Mouse (Mus musculus) myocyte (in vitro differentiated cells): ENCODE results near the gene Tmprss5. TPM values are rescaled to one million over a fixed set of nuclear protein-coding genes. Genes with fewer than 3 reads are reported as not detected.
A peak's percentile ranks its signal among the peaks of the same experiment; 100 is the strongest.

Experiments used
- H3K27me3 ChIP-seq: one replicate; pipeline ENCODE4 v1.6.1; 2011; ENCODE audit not compliant: control insufficient read depth, insufficient read depth, insufficient read length
- H3K36me3 ChIP-seq: one replicate; pipeline ENCODE4 v1.6.1; 2011; ENCODE audit not compliant: control insufficient read depth, insufficient read depth
- H3K4me2 ChIP-seq: one replicate; pipeline ENCODE4 v1.6.1; 2011; ENCODE audit warnings: low read depth, control low read depth
- H3K4me3 ChIP-seq: one replicate; pipeline ENCODE4 v1.5.1; 2011; ENCODE audit warnings: mild to moderate bottlenecking, control low read depth, moderate library complexity
- H3K79me2 ChIP-seq: one replicate; pipeline ENCODE4 v1.6.1; 2011; ENCODE audit not compliant: control insufficient read depth, insufficient read depth
- H3ac ChIP-seq: one replicate; pipeline ENCODE4 v1.6.1; 2011; ENCODE audit not compliant: control insufficient read depth, insufficient read length
- CEBPB ChIP-seq: IDR thresholded peaks from 2 replicates; pipeline ENCODE4 v1.6.1; 2011; ENCODE audit warnings: mild to moderate bottlenecking, moderate library complexity; ENCODE audit not compliant: poor library complexity, insufficient read depth, severe bottlenecking
- E2F4 ChIP-seq: IDR thresholded peaks from one replicate; pipeline ENCODE4 v1.6.1; 2011; ENCODE audit warnings: mild to moderate bottlenecking, control low read depth, moderate library complexity; ENCODE audit not compliant: insufficient read depth
- MAX ChIP-seq: IDR thresholded peaks from one replicate; pipeline ENCODE4 v1.6.1; 2011; ENCODE audit warnings: low read depth, mild to moderate bottlenecking, control low read depth
- MYOD1 ChIP-seq, 3 experiments: IDR thresholded peaks; one replicate each; pipeline ENCODE4 v1.6.1; 2011; ENCODE audit warnings: control low read depth in 2 of 3, low read depth in 2 of 3, mild to moderate bottlenecking in 2 of 3, moderate library complexity in 1 of 3; ENCODE audit not compliant: insufficient read length in 2 of 3, control insufficient read depth in 1 of 3
- MYOG ChIP-seq, 3 experiments: IDR thresholded peaks; one replicate each; pipeline ENCODE4 v1.6.1; 2011; ENCODE audit warnings: control low read depth in 2 of 3, low read depth in 2 of 3, mild to moderate bottlenecking in 2 of 3; ENCODE audit not compliant: insufficient read length in 2 of 3, control insufficient read depth in 1 of 3, insufficient read depth in 1 of 3
- POLR2A ChIP-seq: IDR thresholded peaks from one replicate; pipeline ENCODE4 v1.6.1; 2011; ENCODE audit warnings: low read depth, mild to moderate bottlenecking, control low read depth, moderate library complexity; ENCODE audit not compliant: insufficient read length
- POLR2AphosphoS2 ChIP-seq: IDR thresholded peaks from one replicate; pipeline ENCODE4 v1.6.1; 2011; ENCODE audit warnings: low read depth, control low read depth; ENCODE audit not compliant: insufficient read length
- REST ChIP-seq: IDR thresholded peaks from one replicate; pipeline ENCODE4 v1.6.1; 2011; ENCODE audit warnings: mild to moderate bottlenecking, control low read depth, moderate library complexity; ENCODE audit not compliant: insufficient read depth, insufficient read length
- SRF ChIP-seq: IDR thresholded peaks from one replicate; pipeline ENCODE4 v1.6.1; 2011; ENCODE audit warnings: low read depth; ENCODE audit not compliant: control insufficient read depth, insufficient read length
- TCF12 ChIP-seq: IDR thresholded peaks from one replicate; pipeline ENCODE4 v1.6.1; 2011; ENCODE audit warnings: mild to moderate bottlenecking, control low read depth; ENCODE audit not compliant: poor library complexity, insufficient read depth, severe bottlenecking
- TCF3 ChIP-seq: IDR thresholded peaks from one replicate; pipeline ENCODE4 v1.6.1; 2011; ENCODE audit warnings: low read depth, control low read depth; ENCODE audit not compliant: insufficient read length
- USF1 ChIP-seq: IDR thresholded peaks from one replicate; pipeline ENCODE4 v1.6.1; 2011; ENCODE audit warnings: low read depth, mild to moderate bottlenecking, control low read depth, moderate library complexity
- polyA plus RNA-seq: library from polyadenylated mRNA; unstranded; fragments of >200 nt; fragmentation: generic; extraction: Trizol; gene quantifications from one replicate; pipeline ENCODE4 v1.2.1, GENCODE M21; 2012; ENCODE audit warnings: missing spikeins

Gene Tmprss5
- polyA plus RNA-seq, 1 experiment = not detected

- TF ChIP-seq SRF (no peak), POLR2A (no peak), USF1 (no peak), REST (no peak), CEBPB (no peak), MAX (no peak)
- H3K4me2 ChIP-seq = no peak overlapping the region
- no peak overlapping the region for H3ac ChIP-seq
- H3K36me3 ChIP-seq = no peaks in the 10 kb centered on the region
- H3K4me3 ChIP-seq = no peak overlapping the region
- H3K27me3 ChIP-seq = no peaks in the 10 kb centered on the region
- no peaks in the 10 kb centered on the region for H3K79me2 ChIP-seq
Measured at GRCm38 (mm10) chr9:49098871-49099270, 17.8 kb downstream of the Tmprss5 start.

DNA sequence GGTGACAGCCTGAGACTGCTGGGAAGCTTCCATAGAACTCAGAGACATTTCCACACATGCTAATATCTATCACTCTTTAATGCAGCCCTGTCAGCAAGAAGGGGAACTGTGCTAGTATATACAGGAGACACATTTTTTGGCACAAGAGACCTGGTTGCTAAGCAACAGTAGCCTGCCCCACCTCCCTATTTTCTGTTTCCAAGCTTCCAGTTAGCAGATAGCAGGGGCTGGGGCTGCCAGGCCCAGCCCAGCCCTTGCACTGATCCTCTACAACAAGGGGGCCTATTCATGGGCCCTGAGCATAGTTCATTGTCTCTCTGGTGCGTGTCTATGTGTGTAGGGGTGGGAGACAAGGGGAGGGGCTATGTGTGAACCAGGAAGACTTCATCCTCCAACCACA lies 21.3 kb downstream of the Tmprss5 start:
- no peaks in the 10 kb centered on the region for H3K27me3 ChIP-seq
- H3K4me2 ChIP-seq = no peak overlapping the region
- no peak overlapping the region for H3K4me3 ChIP-seq
- H3K36me3 ChIP-seq = no peaks in the 10 kb centered on the region
- H3ac ChIP-seq = no peak overlapping the region
- no peaks in the 10 kb centered on the region for H3K79me2 ChIP-seq
- TF ChIP-seq E2F4 (no peak), POLR2AphosphoS2 (no peak), MYOD1 (IDR thresholded peaks at IDR 0.05; ENCODE audit: control insufficient read depth in 1 of 3, insufficient read length in 2 of 3, low read depth in 2 of 3) (no peak), TCF12 (no peak), MYOG (IDR thresholded peaks at IDR 0.05; ENCODE audit: control insufficient read depth in 1 of 3, insufficient read depth in 1 of 3, insufficient read length in 2 of 3, low read depth in 2 of 3) (no peak), TCF3 (no peak), POLR2A (no peak), REST (no peak), MAX (no peak), CEBPB (no peak), SRF (no peak), USF1 (no peak)

DNA sequence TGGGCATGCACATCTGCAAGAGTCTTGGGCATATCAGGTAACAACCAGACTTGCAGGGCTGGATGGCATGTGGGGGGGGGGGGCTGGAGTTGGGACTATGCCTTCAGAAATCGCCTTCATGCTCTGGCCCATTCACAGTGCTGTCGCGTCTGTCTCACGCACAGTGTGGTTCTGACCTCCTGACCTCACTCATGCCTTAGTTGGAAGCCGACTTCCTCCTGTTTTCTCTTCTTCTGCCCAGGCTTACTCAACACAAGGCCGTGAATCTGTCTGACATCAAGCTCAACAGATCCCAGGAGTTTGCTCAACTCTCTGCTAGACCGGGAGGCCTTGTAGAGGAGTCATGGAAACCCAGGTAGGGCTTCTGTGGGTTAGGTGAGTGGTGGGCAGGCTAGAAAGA lies 28.0 kb downstream of the Tmprss5 start:
- no peak overlapping the region for H3K4me3 ChIP-seq
- H3ac ChIP-seq = no peak overlapping the region
- no peaks in the 10 kb centered on the region for H3K27me3 ChIP-seq
- H3K4me2 ChIP-seq = no peak overlapping the region
- no peaks in the 10 kb centered on the region for H3K36me3 ChIP-seq
- no peaks in the 10 kb centered on the region for H3K79me2 ChIP-seq
- no peak for TF ChIP-seq POLR2A

DNA sequence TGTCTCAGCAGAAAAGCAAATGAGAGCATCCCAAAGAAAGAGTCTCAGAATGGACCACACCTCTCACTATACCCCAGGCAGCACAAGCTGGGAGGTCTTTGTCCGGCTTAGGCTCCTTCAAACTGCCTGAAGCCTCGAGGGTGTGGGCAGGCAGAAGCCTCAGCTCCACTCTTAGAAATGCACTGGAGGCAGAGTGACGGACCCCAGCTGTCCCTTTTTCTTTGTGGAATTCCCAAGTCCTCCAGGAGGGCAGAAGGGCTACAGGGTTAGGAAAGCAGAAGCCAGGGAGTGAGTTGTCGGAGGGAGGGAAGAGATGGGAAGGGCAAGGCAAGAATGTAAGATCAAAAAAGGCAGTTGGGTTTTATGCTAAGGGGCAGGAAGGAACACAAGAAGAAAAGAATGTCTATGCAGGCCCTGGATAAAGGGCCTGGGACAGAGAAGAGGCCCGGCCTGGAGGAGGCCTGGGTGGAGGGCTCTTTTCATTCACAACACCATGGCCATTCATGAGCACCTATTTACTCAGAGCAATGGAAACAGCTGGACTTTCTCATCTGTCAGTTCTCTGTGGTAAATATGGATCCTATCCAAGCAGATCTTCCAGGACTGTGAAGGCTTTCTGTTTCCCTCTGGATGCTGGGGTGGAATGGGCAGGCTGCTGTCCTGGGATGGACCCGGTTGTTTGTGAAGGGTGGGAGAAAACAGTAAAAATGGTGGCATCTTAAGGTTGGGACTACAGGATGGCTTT lies 29.6 kb downstream of the Tmprss5 start:
- H3ac ChIP-seq = no peak overlapping the region
- TF ChIP-seq TCF12 (no peak), MYOG (IDR thresholded peaks at IDR 0.05; ENCODE audit: control insufficient read depth in 1 of 3, insufficient read depth in 1 of 3, insufficient read length in 2 of 3, low read depth in 2 of 3) (no peak), MAX (no peak), E2F4 (no peak), POLR2AphosphoS2 (no peak), TCF3 (no peak)
- H3K79me2 ChIP-seq = no peaks in the 10 kb centered on the region
- H3K4me3 ChIP-seq = no peak overlapping the region
- H3K36me3 ChIP-seq = no peaks in the 10 kb centered on the region
- H3K4me2 ChIP-seq = peak overlapping the region; percentile 6
- H3K27me3 ChIP-seq = no peaks in the 10 kb centered on the region

- no peak overlapping the region for H3ac ChIP-seq
- H3K4me3 ChIP-seq = no peak overlapping the region
- no peaks in the 10 kb centered on the region for H3K79me2 ChIP-seq
- H3K36me3 ChIP-seq = no peaks in the 10 kb centered on the region
- H3K4me2 ChIP-seq = no peak overlapping the region
- TF ChIP-seq POLR2AphosphoS2 (no peak), TCF12 (no peak), TCF3 (no peak), MYOD1 (IDR thresholded peaks at IDR 0.05; ENCODE audit: control insufficient read depth in 1 of 3, insufficient read length in 2 of 3, low read depth in 2 of 3) (no peak), MAX (no peak), MYOG (IDR thresholded peaks at IDR 0.05; ENCODE audit: control insufficient read depth in 1 of 3, insufficient read depth in 1 of 3, insufficient read length in 2 of 3, low read depth in 2 of 3) (no peak), E2F4 (no peak), CEBPB (no peak), SRF (no peak)
- no peaks in the 10 kb centered on the region for H3K27me3 ChIP-seq
Measured at GRCm38 (mm10) chr9:49111296-49111695, 30.2 kb downstream of the Tmprss5 start.
